Mouse (Mus musculus): ENCODE measurements around the gene Zmynd8.
"Not testable (repeated sequence)": the region's sequence is repeated elsewhere in the genome, so short reads cannot be mapped to it uniquely, and the experiment has no call there.

Zmynd8 gene

DNA sequence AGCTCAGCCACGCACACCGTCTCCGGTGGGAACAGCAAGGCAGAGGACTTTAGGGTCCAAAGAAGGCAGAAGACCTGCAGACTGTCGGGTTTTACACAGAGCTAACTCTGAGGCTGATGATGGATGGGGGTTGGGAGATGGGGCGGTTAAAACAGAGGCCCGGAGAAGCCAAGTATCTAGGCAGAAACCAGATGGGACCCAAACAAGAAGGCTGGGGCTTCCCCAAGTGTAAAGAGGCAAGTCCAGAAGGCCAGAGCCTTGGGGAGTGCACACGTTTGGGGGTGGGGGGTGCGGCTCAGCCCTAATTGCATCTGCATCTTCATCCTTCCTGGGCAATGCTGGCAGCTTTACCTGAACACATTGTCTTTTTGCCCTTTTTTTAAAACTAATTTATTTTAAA is 85.9 kb downstream of the Zmynd8 start:
- in situ Hi-C loops (cut with MseI, MboI): no loop called here

DNA sequence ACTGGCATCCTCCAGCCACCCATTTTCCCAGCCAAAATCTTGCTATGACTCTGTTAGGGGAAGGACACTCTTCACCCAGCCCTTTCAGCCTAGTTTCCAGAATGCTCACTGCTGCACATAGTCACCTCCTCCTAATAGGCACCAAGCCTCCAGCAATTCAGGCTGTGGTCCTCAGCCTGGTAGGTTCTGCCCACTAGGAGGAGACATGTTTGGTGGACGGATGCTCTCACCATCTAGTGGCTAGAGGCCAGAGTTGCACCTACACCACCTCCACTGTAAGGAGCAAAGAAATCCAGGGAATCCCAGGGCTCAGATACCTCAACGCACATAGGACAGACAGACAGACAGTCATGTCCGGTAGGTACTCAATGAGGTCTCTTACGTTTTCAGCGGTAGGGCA is 87.3 kb downstream of the Zmynd8 start:
- in situ Hi-C loops (cut with MseI, MboI): no loop called here

GRCm38 (mm10) chr2:165809901-165810477 is 88.8 kb downstream of the Zmynd8 start:
- in situ Hi-C loops (cut with MseI, MboI): no loop called here

GRCm38 (mm10) chr2:165809091-165809490 is 89.7 kb downstream of the Zmynd8 start:
- in situ Hi-C loops (cut with MseI, MboI): no loop called here

DNA sequence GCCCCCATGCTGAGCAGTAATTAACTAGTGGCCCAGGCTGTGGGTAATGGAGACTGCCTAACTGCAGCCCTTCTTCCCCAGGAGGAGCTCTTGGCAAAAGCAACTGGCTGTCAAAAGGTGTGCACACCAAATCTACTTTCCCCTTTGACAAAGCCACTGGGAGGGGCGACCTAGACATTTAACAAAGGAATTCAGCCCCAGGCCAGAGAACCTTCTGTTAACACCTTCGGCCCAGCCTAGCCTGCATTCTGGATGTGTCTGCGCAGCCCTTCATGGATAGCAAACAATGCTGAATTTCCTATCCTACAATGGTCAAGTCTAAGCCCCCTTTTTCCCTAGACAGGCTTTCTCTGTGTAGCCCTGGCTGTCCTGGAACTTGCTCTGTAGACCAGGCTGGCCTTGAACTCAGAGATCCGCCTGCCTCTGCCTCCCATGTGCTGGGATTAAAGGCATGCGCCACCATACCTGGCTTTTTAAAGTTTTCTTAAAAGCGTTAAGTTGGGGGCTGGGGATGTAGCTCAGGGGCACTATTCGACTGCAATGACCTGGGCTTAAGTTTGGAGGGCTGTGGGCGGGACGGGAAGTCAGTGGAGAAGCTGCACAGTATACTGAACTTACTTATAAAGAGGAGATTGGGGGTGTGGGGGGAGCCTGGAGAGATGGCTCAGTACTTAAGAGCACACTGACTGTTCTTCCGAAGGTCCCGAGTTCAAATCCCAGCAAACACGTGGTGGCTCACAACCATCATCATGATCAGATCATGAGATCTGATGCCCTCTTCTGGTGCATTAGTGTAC is 90.4 kb downstream of the Zmynd8 start:
- in situ Hi-C loops (cut with MseI, MboI): no loop called here

- in situ Hi-C loops (cut with MseI, MboI): not testable (repeated sequence)
Measured at GRCm38 (mm10) chr2:165800174-165800573, 98.6 kb downstream of the Zmynd8 start.

DNA sequence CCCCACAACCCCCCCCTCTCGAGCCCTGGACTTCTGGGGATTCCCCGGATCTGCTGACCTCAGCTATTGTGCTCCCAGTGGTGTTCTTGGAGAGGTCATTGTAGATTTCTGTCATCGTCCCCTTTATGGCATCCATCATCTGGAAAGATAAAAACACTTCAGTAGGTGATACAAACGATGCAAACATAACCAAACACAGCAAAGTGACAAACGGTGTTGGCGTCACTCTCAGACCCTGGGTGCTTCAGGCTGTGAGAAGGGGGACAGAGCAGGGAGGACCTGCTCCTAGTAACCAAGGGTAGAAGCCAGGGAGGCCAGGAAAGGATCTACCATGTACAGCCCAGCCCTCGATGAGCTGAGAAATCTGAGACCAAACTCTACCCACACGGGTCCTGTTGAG is 100.9 kb downstream of the Zmynd8 start:
- in situ Hi-C loops (cut with MseI, MboI): no loop called here

- in situ Hi-C loops (cut with MseI, MboI): no loop called here
Measured at GRCm38 (mm10) chr2:165793283-165793638, 105.6 kb downstream of the Zmynd8 start.

DNA sequence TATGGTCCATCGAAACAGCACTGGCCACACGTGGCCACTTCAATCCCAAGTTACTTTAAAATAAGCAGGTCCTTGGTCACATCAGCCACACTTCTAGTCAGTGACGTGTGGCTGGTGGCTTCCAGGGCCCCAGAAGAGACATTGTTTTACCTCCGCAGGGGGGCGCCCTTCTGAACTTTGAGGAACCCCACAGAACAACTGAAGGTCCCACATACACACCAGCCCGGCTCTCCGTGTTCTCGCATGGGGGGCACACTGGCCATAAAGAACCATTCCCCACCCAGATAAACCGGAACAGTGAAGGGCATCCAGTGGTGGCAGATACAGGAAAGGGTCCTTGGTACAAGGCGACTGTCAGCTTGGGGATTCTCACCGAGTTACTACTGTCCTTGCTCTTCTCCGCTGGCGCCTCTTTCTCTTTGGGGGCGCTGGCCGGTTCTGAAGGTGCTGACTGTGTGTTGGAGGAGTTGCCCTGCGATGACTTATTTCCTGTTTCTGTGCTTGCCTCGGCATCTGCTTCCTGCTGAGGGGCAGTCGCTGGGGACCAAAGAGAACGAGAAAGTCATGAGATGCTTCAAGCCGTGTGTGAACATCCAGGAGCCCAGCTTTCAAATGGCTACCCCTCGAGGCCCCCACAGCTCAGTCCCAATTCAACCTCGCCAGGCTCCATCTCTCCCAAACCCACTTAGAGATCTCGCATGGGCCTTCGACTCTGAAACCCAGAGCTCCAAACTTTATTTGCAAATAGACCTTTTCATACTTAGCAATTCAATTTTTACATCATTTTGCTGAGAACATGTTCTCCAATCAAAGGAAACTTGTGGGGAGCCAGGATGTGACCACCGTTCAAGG is 106.2 kb downstream of the Zmynd8 start:
- in situ Hi-C loops (cut with MseI, MboI): no loop called here

DNA sequence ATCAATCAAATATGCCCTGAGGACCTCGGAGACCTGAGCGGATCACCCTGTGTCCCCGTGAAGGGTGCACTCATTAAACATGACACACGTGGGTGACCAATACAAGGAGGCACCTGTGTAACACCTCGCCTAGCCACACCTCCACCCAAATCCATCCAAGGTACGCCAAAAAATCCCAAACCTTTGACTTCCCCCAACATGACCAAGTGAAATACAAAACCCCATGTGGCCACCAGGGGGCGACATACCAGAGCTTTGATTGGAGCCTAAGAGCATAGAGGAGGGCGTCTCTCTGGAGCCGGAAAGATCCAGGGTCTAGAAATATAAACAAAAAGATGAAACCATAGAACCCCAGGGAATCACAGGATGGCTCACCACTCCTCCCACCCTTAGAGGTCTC is 107.2 kb downstream of the Zmynd8 start:
- in situ Hi-C loops (cut with MseI, MboI): no loop called here

DNA sequence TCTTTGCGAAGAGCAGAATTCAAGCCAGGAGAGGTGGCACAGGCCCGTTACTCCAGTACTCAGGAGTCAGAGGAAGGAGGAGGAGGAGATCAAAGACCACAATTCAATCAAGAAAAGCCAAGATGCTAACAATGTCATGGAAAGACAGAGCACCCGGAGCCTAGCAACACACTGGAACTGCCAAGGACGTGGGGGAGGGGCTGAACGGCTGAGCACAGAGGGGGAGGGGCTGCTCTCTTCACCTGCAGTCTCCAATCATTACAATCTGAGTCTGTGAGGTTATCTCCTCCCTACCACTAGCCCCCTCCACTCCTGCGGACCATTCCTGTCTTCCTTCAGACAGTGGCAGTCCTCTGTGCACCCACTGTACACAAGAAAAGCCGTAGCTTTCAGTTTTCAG is 107.8 kb downstream of the Zmynd8 start:
- in situ Hi-C loops (cut with MseI, MboI): no loop called here

- in situ Hi-C loops (cut with MseI, MboI): no loop called here
Measured at GRCm38 (mm10) chr2:165789667-165790066, 109.1 kb downstream of the Zmynd8 start.

GRCm38 (mm10) chr2:165788796-165789195 is 110.0 kb downstream of the Zmynd8 start:
- in situ Hi-C loops (cut with MseI, MboI): no loop called here

DNA sequence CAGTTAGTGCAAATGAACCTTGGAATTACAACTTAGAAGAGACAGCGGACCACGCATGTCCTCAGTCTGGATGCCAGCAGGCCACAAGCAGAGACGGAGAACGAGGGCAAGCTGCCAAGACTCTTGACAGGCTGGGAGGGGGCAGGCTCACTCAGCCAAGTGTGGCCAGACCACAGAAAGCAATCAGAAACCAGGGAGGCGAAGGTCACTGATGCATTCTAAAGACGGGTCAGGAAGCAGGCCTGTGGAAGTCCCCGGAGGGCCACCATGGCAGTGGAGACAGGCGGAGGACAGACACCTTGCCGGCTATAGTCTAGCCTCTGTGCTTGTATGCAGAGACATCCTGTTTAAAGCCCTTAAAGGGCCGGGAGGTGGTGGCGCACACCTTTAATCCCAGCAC is 110.8 kb downstream of the Zmynd8 start:
- in situ Hi-C loops (cut with MseI, MboI): no loop called here

DNA sequence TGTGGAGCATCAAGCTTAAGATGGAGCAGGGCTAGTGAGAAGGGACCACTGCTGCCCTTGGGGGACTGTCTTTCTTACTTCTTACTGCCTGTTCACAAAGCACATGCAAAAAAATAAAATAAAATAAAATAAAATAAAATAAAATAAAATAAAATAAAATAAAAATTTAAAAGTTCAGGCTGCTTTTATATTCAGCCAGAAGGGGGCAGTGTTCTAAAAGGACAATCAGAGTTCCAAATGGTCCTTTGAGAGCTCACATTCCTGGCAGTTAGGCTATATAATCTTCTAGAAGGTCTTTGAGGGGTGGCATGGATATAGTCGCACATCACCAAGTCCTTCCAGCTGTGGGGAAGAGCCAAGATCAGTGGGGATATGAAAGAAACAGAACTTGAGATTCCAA is 112.3 kb downstream of the Zmynd8 start:
- in situ Hi-C loops (cut with MseI, MboI): no loop called here

- in situ Hi-C loops (cut with MseI, MboI): no loop called here
Measured at GRCm38 (mm10) chr2:165785312-165786036, 113.3 kb downstream of the Zmynd8 start.

- in situ Hi-C loops (cut with MseI, MboI): no loop called here
Measured at GRCm38 (mm10) chr2:165782324-165782723, 116.5 kb downstream of the Zmynd8 start.

- in situ Hi-C loops (cut with MseI, MboI): no loop called here
Measured at GRCm38 (mm10) chr2:165778927-165779326, 119.9 kb downstream of the Zmynd8 start.

DNA sequence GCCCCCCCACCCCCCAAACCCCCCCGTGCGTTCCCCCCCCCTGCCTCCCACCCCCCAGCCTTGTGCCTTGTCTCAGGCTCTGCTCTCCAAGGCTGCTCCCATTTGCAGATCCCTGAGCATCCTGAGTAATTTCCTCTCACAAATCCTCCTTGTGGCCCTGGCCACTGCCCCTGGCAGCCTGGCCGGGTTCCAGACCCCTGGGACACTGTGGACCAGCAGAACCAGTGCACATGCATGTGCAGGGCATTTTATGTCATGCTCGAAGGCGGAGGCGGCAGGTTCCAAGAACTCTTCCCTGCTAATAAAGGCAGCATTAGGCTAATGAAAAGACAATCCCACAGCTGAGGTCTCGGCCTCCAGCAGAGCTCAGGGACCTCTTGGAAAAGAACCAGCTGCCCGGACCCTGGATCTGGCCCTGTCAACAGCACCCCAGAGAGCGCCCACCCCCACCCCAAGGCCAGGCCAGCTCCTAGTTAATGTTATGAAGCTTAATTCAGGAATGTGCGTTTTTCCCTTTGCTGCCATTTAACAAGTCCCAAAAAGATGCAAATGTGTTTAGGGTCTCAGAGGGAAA is 129.4 kb downstream of the Zmynd8 start:
- in situ Hi-C loops (cut with MseI, MboI): no loop called here

DNA sequence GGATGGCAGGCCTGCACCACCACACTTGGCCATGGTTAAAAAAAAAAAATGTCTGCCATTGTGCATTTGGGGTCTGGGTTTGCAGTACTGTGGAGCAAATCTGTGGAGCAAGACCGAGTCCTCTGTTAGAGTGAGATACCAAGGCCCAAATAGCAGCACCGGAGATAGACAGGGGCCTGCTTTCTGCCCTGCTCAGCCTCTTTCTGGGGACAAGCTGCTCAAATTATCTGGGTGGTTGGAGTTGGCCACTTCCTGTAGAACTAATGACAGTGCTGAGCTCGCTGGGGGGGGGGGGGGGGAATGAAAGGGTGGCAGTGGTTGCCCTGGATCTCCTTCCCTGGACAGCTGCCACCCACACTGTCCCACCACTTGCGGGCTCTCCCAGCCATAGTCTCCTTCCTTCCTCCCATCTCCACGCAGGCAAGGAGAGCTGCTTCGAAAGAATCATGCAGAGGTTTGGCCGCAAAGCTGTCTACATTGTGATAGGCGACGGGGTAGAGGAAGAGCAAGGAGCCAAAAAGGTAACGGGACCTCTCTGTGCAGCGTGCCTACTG is 129.9 kb downstream of the Zmynd8 start:
- in situ Hi-C loops (cut with MseI, MboI): no loop called here

DNA sequence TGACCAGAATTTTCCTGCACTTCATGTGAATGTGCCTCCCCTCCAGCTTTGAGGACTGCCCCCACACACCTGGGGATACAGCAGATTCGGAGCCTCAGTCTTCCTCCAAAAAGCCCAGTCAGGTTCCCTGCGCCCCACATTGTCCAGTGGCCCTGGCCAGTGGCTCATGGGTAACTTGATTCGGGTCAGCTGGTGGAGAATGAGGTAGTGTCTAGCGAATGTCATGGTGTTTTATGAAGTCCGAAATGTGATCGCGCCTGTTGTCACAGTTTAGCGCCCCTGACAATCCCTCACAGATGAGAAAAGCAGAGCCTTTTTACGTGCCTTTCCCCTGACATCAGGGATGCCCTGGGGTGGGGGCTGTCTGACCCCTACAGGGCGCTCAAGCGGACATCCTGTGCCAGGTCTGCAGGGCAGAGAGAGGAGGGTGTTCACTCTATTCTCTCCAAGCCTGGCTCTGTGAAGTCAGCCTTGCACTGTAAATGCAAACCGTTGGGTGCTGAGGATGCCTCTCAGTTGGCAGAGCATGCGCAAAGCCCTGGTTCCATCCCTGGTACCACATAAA is 139.3 kb downstream of the Zmynd8 start:
- in situ Hi-C loops (cut with MseI, MboI): loop anchor here in 1 of 2 experiments (10.0 kb wide), 1 partner anchor 225 kb away; no protein-coding TSS in a partner anchor
